Mouse (Mus musculus) cerebral cortex, adult 2 months (tissue): Measurements from ENCODE around the gene Akr1c13.

Source experiments
- WGBS: fragments of 180-500 bp; shearing (Covaris S2); methylation state at CpG from one replicate; pipeline ENCODE4 v1.1.7; 2018; 5-methylcytosine and 5-hydroxymethylcytosine counted together

Gene Akr1c13

GRCm38 (mm10) chr13:4190904-4191303 lies at the start of gene Akr1c13:
Gene Akr1c13, plus strand, starts transcription at chr13:4191150.
- 53% methylated on average over 3 of the region's 3 CpGs for WGBS

GRCm38 (mm10) chr13:4144261-4144660 lies 46.7 kb upstream of the Akr1c13 start:
- WGBS: 81% methylated on average over 1 of the region's 1 CpGs

- WGBS: 35% methylated on average over 5 of the region's 5 CpGs
Measured at GRCm38 (mm10) chr13:4150518-4150917, 40.4 kb upstream of the Akr1c13 start, which contains the start of gene Akr1c18. Gene Akr1c18, minus strand, starts transcription at chr13:4150654.

GRCm38 (mm10) chr13:4152908-4153307 lies 38.0 kb upstream of the Akr1c13 start:
- 71% methylated on average over 2 of the region's 2 CpGs for WGBS

GRCm38 (mm10) chr13:4153593-4153992 lies 37.4 kb upstream of the Akr1c13 start:
- 70% methylated on average over 3 of the region's 3 CpGs for WGBS

GRCm38 (mm10) chr13:4155286-4155685 lies 35.7 kb upstream of the Akr1c13 start:
- WGBS: 58% methylated on average over 2 of the region's 2 CpGs

GRCm38 (mm10) chr13:4168006-4168405 lies 22.9 kb upstream of the Akr1c13 start:
- 39% methylated on average over 1 of the region's 1 CpGs for WGBS

- 71% methylated on average over 2 of the region's 2 CpGs for WGBS
Measured at GRCm38 (mm10) chr13:4172978-4173377, 18.0 kb upstream of the Akr1c13 start.

GRCm38 (mm10) chr13:4181321-4181720 lies 9.6 kb upstream of the Akr1c13 start:
- 90% methylated on average over 4 of the region's 4 CpGs for WGBS

GRCm38 (mm10) chr13:4183116-4183515 lies 7.8 kb upstream of the Akr1c13 start:
- 69% methylated on average over 9 of the region's 9 CpGs for WGBS

- 78% methylated on average over 7 of the region's 7 CpGs for WGBS
Measured at GRCm38 (mm10) chr13:4186641-4187411, 4.1 kb upstream of the Akr1c13 start.

- WGBS: 70% methylated on average over 2 of the region's 2 CpGs
Measured at GRCm38 (mm10) chr13:4188174-4188573, 2.8 kb upstream of the Akr1c13 start.

GRCm38 (mm10) chr13:4192511-4192910 lies 1.6 kb downstream of the Akr1c13 start:
- WGBS: 78% methylated on average over 3 of the region's 3 CpGs

GRCm38 (mm10) chr13:4206147-4206903 lies 15.4 kb downstream of the Akr1c13 start:
- 39% methylated on average over 1 of the region's 1 CpGs for WGBS

GRCm38 (mm10) chr13:4211560-4212299 lies 20.8 kb downstream of the Akr1c13 start:
- WGBS: 77% methylated on average over 17 of the region's 20 CpGs

GRCm38 (mm10) chr13:4212309-4212708 lies 21.4 kb downstream of the Akr1c13 start:
- 71% methylated on average over 3 of the region's 3 CpGs for WGBS

GRCm38 (mm10) chr13:4215496-4215895 lies 24.5 kb downstream of the Akr1c13 start:
- 73% methylated on average over 1 of the region's 1 CpGs for WGBS

- 69% methylated on average over 1 of the region's 1 CpGs for WGBS
Measured at GRCm38 (mm10) chr13:4228441-4228840, 37.5 kb downstream of the Akr1c13 start, which contains the start of gene Akr1c19. Gene Akr1c19, plus strand, starts transcription at chr13:4228700.

GRCm38 (mm10) chr13:4230841-4231623 lies 40.1 kb downstream of the Akr1c13 start:
- WGBS: 93% methylated on average over 8 of the region's 8 CpGs

GRCm38 (mm10) chr13:4233135-4233534 lies 42.2 kb downstream of the Akr1c13 start:
- 83% methylated on average over 1 of the region's 1 CpGs for WGBS

GRCm38 (mm10) chr13:4233536-4234172 lies 42.7 kb downstream of the Akr1c13 start:
- WGBS: 84% methylated on average over 3 of the region's 3 CpGs
